13 mouse cellular contexts compared by ENCODE assay signal in genomic region chr2:144823356-144823755, GRCm38 (mm10). TPM values are rescaled to one million over a fixed set of nuclear protein-coding genes. Genes with fewer than 3 reads are reported as not detected.
"Had no signal": no experiment of that assay in that cellular context is flagged by ENCODE, and none has a peak within 500 bp of the region (broad histone marks: within the 10 kb centered on the region; RNA-seq: fewer than 3 reads in every experiment).

TSS of gene Scp2d1 (plus strand) at chr2:144823656.

RNA-seq across cellular contexts. Expression of gene Scp2d1, which starts in this region (rescaled TPM):
- polyA plus RNA-seq: neural tube, embryonic 12.5 days; neural tube, embryonic 13.5 days; neural tube, embryonic 14.5 days; neural tube, embryonic 15.5 days; small intestine, adult 2 months; spleen, adult 2 months; stomach, embryonic 14.5 days; stomach, embryonic 15.5 days; stomach, embryonic 16.5 days; stomach, postnatal 0 days; thymus, adult 2 months; thymus, postnatal 0 days; urinary bladder, adult 2 months had no signal
